Mouse (Mus musculus) c-Kit-negative CD71-positive TER-119-positive erythroid progenitor cells, embryonic 14.5 days (primary cell): Measurements from ENCODE around the gene Ifngr2.

Experiments
- DNase-seq: peaks from one replicate; pipeline ENCODE4 v3.0.0-alpha.2; 2013; ENCODE audit warnings: low read depth, low spot score

Ifngr2 gene

GRCm38 (mm10) chr16:91536372-91536771 lies 10.5 kb upstream of the Ifngr2 start:
- DNase-seq, result no peak

GRCm38 (mm10) chr16:91537065-91537464 lies 9.8 kb upstream of the Ifngr2 start:
- DNase-seq, result no peak

GRCm38 (mm10) chr16:91538051-91538450 lies 8.8 kb upstream of the Ifngr2 start:
- no peak for DNase-seq

- no peak for DNase-seq
These were observed 8.4 kb upstream of the Ifngr2 start for GRCm38 (mm10) chr16:91538513-91538912.

- DNase-seq, result no peak
These were observed 5.2 kb upstream of the Ifngr2 start for GRCm38 (mm10) chr16:91541573-91542081.

GRCm38 (mm10) chr16:91543619-91544018 lies 3.3 kb upstream of the Ifngr2 start:
- no peak for DNase-seq

- DNase-seq, result peak; percentile 85
These were observed 1.1 kb upstream of the Ifngr2 start for GRCm38 (mm10) chr16:91545597-91546281.

- peak; percentile 34 for DNase-seq
These were observed 459 bp upstream of the Ifngr2 start for GRCm38 (mm10) chr16:91546391-91546835.

GRCm38 (mm10) chr16:91547974-91548373 lies 1.1 kb downstream of the Ifngr2 start:
- no peak for DNase-seq

GRCm38 (mm10) chr16:91548586-91548985 lies 1.7 kb downstream of the Ifngr2 start:
- no peak for DNase-seq

GRCm38 (mm10) chr16:91548996-91549395 lies 2.1 kb downstream of the Ifngr2 start:
- no peak for DNase-seq

- no peak for DNase-seq
These were observed 2.7 kb downstream of the Ifngr2 start for GRCm38 (mm10) chr16:91549616-91550015.

- peak; percentile 42 for DNase-seq
These were observed 4.2 kb downstream of the Ifngr2 start for GRCm38 (mm10) chr16:91551081-91551524.

GRCm38 (mm10) chr16:91552072-91552471 lies 5.2 kb downstream of the Ifngr2 start:
- DNase-seq, result no peak

GRCm38 (mm10) chr16:91553625-91554024 lies 6.8 kb downstream of the Ifngr2 start:
- no peak for DNase-seq

GRCm38 (mm10) chr16:91555017-91555605 lies 8.2 kb downstream of the Ifngr2 start:
- DNase-seq, result no peak

GRCm38 (mm10) chr16:91556659-91557058 lies 9.8 kb downstream of the Ifngr2 start:
- no peak for DNase-seq

GRCm38 (mm10) chr16:91557214-91557613 lies 10.3 kb downstream of the Ifngr2 start:
- DNase-seq, result no peak

- no peak for DNase-seq
These were observed 10.8 kb downstream of the Ifngr2 start for GRCm38 (mm10) chr16:91557693-91558092.

- DNase-seq, result no peak
These were observed 14.2 kb downstream of the Ifngr2 start for GRCm38 (mm10) chr16:91561099-91561498.

- DNase-seq, result no peak
These were observed 14.9 kb downstream of the Ifngr2 start for GRCm38 (mm10) chr16:91561541-91562457.
